Mouse (Mus musculus): ENCODE data around the gene Ccm2l. TPM values are rescaled to one million over a fixed set of nuclear protein-coding genes. Genes with fewer than 3 reads are reported as not detected.

Ccm2l gene
- total RNA-seq, 2 experiments from 2014 or later = 1.2 to 2.5 TPM

DNA sequence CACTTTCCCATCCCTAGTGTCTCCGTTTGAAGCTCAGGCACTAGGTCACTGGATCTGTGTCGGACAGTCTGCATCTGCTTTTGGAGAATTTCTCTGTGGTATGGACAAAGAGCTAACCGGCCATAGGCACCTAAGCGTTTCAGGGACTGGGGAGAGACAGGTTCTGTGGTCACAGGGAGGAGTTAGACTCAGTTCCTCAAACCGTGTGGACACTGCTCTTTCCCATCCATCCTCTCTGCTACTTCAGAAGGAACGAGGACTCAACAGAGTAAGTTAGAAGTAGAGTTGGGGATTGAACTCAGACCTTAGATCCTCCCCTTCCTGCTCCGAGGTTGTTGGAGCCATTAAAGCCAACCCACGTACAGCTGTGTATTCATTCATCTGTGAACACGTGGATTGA lies 14.2 kb upstream of the Ccm2l start:
- peak; percentile 61 for ATAC-seq (replicated peaks; ENCODE audit: poor library complexity)

DNA sequence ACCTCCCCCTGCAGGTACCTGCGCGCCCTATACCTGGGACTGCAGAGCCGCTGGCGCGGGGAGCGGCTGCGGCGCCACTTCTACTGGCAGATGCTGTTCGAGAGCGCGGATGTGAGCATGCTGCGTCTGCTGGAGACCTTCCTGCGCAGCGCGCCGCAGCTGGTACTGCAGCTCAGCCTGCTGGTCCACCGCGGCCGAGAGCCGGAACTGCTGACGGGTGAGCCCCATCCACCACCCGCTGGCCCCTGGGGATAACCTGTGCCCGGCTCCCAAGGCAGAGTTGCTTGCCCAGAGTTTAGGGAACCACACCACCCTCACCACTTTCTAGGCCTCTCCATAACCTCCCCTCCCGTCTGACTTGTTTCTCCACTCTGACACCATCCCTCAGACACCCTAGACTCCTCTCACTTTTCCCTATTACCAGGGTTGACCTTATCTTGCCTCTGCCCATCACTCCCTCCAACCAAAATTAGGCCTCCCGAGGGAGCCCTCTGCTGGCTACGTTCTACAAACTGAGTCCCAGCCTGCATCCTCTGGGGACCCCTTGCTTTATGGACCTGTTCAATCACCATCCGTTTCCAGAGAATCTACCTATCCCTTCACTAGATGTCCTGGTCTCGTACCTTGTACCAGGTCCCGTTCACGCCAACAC lies 12.9 kb upstream of the Ccm2l start:
- peak; percentile 32 for ATAC-seq (replicated peaks; ENCODE audit: poor library complexity)

DNA sequence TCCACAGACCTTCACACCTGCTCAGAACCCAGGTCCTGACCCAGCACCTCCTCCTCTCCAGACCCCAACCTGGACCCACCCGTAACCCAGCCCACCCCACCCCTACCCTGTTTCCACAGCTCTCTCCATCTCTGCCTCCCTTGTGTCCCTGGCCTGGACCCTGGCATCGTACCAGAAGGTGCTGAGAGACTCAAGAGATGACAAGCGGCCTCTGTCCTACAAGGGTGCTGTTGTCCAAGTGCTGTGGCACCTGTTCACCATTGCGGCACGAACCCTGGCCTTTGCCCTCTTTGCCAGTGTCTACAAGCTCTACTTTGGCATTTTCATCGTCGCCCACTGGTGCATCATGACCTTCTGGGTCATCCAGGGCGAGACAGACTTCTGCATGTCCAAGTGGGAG lies 11.9 kb upstream of the Ccm2l start:
- ATAC-seq (replicated peaks; ENCODE audit: poor library complexity) = no peak

DNA sequence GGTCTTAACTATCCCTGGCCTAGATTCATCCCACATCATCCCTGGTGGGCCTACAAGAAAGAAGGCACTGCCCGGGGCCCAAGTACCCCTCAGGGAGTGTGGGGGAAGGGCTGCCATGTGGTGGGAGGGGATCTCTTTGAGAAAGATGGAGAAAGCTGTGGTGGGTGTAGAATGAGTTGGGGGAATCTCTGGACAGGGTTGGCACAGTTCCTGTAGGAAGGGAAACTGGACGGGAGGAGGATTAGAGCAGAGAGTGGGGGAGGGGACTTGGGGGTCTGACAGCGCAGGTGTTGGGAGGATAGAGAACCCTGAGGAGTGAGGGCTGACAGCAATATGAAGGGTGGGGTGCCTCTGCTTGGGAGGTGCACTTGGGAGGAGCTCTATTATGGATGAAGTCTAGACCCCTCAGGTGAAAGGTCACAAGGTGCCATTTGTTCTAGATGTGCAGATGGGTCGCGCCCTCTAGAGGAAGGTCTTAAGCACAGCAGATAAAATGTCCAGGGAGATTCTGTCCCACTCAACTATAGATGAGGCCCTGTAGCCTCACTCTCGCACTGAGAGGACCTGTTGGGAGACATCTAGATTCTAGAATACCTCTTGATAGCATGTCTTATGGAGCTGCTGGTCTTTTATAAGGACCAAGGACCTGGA lies 10.4 kb upstream of the Ccm2l start:
- ATAC-seq (replicated peaks; ENCODE audit: poor library complexity) = peak; percentile 32; the same call in 1 of the 2 replicates

DNA sequence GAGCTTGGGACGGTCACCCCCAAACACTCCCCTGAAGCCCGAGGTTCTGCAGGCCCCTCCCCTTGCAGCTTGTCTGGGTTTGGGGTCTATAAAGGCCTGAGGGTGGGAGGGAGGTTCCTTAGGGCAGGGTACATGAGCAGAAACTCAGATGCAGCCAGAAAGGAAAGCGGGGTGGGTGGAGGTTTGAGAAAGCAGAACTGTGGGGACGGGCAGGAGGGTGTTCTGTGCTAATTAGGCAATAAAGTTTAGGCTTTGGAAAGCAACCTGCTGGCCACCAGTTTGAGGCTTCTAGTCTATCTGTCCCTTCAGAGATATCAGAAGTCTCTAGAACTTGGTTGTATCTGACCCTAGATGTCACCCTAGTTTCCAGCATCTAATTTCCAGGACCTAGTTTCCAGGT lies 7.4 kb upstream of the Ccm2l start:
- peak; percentile 77 for ATAC-seq (replicated peaks; ENCODE audit: poor library complexity)

DNA sequence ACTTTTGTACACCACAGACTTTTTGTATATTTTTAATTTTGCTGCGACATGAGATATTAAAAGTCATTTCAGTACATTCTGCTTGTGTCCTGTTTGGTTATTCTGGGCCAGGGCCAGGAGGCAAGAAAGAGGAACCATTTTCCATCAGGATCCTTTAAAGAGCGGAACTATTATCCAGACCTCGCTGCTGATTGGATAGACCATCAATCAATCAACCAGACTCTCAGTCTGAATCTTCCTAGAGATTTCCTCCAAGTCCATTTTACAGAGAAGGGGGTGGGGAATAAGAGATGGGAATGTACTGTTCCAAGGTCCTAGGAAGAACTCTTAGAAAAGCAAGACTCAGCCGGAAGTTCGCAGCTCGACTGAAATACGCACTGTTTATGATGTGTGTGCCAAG lies 5.5 kb upstream of the Ccm2l start:
- no peak for ATAC-seq (replicated peaks; ENCODE audit: poor library complexity)

DNA sequence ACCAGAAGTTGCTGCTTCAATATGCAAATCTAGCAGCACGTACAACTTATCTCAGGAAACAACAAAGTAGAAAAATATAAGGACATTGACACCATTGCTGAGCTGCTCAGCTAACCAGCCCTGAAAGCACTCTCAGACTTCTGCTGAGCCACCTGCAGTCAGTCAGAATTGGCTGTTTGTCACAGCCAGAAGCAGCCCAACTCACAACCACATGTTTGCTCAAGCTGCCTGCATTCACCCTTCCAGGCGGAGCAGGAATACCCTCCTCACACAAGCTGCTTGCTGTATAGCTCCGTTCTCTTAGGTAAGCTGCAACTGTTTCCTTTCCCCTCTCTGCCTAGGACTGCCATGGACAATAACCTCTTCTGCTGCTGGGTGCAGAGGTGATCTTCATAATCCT lies 2.4 kb upstream of the Ccm2l start:
- 0 out of 2 replicates have a peak, but pooled peaks have one; percentile 6 for ATAC-seq (replicated peaks; ENCODE audit: poor library complexity)

DNA sequence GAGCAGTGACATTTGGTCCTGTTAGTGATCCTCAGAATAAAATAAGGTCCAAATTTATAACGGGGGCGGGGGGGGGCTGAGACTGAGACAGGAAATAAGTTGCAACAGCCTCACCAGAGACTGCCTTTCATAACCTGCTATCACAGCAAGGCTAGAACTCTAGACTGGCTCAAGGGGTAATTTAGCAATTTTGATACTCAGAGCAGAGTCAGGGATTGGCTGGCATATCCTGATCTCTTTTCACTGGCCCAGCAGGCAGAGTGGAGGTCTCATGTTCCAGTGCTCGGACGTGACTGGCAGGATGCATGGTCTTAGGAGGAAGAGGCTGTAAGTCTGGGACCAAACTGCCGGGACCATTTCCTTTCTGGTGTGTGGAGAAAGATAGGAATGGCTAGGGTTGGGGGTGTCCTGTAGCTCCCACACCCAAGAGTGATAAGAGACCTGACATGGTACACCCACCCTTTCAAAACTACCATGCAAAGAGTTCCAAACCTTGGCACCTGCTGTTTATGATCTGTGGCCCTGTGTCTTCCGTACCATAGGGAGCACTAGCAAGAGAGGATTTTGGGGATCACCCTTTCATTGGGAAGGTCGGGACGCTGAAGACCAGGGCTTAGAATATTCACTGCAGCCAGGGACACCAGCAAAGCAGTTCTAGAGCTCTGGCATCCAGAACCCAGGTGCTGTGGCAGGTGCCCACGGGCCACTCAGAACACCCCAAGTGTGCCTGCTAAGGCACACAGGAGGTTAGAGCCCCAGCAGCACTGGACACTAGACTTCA lies 1.4 kb upstream of the Ccm2l start:
- peak; percentile 53 for ATAC-seq (replicated peaks; ENCODE audit: poor library complexity)

DNA sequence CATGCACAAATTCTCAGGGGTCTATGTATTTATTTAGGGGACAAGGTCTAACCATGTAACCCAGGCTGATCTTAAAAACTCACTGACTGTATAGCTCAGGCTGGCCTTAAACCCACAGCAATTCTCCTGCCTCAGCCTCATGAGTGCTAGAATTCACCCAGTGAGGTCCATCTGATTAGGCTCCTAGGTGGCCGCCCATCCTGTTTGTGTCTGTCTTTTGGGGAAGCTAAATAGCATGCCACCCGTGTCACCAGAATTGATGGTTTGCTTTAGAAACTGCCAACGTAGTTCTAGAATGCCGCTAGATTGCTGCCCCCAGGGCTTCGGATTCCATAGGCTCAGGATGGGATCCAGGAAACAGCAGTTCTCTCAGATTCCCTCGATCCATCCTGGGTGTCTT lies 1.2 kb downstream of the Ccm2l start:
- ATAC-seq (replicated peaks; ENCODE audit: poor library complexity) = no peak

DNA sequence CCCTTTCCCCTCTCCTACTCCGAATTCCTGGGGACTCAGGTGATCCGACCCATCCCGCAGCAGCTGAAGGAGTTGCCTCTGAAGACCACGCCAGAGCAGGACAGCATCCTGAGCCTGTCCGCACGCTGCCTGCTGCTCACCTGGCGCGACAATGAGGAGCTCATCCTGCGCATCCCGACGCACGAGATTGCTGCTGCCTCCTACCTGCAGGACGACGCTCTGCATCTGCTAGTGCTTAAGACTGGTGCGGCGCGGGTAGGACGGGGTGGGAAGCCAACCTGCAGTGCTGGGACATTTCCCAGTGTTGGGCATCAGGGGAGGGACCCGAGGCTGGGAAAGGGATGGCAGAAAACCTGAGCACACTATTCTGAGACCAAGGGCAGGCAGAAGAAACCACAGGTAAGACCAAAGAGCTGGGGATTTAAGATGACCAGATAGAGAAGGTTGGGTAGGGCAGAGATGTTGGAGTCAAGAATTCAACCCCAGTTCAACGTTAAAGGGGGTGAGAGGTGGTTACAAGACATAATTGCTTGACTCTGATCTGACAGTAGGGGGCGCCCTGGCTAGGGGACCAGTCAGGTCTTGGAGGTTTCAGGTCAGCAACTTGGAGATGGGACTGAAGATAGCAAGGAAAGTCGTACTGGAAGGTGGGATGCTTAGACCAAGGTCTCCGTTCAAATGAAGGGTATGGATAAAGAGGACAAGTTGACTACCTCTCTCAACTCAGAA lies 5.2 kb downstream of the Ccm2l start:
- ATAC-seq (replicated peaks; ENCODE audit: poor library complexity) = no peak

DNA sequence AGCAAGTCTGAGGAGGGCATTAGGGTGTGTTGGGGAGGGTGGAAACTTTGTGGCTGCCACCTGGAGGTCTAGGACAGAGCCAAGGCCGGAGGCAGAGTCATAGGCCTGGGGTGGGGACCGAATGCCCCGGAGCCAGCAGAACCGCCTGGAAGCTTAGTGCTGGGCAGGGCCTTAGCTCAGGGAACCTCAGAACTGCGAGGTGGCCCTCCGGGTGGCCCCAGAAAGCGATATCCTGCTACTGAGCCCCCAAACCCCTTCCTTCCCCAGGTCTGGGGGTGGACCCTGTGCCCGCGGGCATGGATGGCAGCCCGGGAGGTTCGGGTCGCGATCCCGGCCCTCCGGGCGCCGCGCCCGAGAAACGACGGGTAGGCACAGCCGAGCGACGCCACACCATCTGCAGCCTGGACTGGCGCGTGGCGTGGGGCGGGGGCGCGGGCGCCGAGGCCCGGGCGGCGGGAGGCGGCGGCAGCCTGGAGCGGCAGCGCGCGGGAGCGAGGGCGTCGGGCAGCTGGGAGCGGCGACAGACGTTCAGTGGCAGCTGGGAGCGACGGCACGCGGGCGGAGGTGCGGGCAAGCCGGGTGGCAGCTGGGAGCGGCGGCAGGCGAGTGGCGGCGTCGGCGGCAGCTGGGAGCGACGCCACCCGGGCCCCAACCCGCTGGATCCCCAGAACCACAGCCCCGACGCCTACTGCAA lies 5.9 kb downstream of the Ccm2l start:
- no peak for ATAC-seq (replicated peaks; ENCODE audit: poor library complexity)

DNA sequence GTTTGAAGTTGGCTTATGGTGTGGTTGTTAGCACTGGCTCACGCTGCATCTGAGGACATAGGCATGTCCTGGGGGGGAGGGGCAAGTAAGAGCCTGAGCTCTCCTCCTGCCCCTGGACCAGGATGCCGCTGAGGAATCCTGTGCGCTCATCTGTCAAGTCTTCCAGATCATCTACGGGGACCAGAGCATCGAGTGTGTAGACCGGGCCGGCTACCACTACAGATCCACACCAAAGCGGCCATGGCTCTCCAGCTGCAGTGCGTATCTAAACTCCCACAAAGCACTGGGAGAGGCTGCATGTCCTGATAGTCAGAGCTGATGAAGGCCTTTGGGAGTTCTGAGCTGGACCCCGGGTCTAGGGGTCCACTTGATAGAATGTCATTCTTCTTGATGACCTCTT lies 8.9 kb downstream of the Ccm2l start:
- no peak for ATAC-seq (replicated peaks; ENCODE audit: poor library complexity)

DNA sequence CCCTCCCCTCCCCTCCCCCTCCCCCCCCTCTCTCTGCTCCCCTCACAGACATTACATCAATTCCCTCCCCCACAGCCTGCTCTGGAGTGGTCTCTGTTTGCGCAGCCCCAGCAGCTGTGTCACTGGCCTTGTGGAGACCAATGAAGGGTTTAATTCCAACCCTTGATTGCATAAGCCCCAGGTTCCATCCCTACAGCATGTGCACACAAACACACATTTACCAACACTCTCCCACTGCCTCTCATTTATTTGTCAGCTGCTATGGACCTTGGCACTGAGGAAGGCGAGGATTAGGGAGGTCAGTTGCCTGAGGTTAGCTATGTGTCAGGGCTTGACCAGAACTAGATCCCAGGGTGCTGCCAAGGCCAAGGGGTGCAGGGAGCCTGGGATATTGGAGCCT lies 10.2 kb downstream of the Ccm2l start:
- peak; percentile 91 for ATAC-seq (replicated peaks; ENCODE audit: poor library complexity)

DNA sequence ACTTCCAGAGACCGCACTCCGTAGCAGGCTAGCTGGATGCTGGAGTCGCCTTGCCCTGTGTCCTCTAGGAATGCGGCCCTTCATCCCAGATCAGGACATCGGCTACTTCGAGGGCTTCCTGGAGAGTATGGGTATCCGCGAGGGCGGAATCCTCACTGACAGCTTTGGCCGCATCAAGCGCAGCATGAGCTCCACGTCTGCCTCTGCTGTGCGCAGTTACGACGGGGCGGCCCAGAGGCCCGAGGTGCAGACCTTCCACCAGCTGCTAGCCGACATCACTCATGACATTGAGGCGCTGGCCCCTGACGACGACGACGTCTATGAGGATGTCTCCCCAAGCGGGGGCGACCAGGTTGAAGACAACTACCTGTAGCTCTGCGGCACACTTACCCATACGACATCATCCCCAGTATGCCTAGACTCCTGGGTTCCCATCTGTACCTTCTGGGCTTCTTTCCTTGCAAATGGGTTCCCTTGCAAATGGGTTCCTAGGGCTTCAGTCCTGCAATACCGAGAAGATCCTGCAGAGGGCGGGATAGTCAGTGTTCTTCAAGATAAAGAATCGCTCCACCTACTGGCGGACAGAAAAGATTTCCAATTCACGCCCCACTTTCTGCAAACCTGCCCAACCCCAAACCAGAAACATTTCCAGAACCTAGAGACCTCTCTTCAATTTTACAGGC lies 15.2 kb downstream of the Ccm2l start:
- ATAC-seq (replicated peaks; ENCODE audit: poor library complexity) = peak; percentile 74

DNA sequence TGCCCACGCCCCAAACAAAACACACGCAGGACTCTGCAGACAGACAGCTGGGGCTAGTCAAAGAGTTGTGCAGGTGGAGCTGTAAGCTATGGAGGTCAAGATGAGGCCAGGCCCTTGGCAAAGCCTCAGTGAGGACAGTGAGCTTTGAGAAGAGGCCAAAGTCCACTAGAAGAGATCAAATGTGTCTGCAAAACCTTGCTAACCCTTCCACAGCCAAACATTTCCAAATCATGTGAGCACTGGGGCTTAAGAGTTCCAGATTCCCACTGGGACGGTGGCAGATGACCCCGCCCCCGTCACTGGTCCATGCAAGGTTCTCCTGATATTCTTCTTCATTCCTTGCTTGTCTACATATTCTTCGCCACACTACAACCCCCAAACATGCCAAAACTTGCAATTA lies 16.1 kb downstream of the Ccm2l start:
- ATAC-seq (replicated peaks; ENCODE audit: poor library complexity) = no peak

DNA sequence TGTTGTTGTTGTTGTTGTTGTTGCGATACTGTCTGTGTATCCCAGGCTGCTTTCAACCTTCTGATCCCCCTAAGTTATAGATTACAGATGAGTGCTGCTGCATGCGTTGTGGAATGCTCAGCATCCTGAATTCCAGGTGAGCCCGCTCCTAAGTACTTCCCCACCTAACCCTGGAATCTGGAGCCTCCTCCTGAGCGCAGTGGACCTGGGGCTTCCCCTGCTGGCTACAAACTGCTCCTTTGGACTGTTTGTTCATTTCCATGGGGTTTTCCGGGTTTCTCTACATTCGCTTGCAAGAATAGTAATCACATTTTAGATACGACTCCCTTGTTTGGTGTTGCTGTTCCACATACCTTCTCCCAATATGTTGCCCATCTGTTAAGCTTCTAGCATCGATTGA lies 17.5 kb downstream of the Ccm2l start:
- no peak for ATAC-seq (replicated peaks; ENCODE audit: poor library complexity)

DNA sequence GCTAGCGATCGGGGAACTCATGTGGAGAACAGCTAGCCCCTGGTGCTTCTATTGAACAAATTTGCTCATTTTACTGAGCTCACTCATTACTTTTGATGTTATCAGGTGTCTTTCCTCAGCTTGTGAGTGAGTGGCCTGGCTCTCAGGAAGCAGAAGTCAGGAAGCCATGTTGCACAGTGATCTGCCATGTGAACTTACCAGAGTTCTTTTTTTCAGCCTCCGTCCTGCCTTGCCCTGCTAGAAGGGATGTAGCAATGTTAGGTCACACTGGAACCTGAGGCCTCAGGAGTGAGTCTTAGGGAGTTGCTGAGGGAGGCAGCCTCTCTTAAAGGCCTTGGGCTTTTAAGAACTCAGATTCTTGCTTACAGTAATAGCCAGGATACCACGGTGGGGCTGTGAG lies 18.1 kb downstream of the Ccm2l start:
- ATAC-seq (replicated peaks; ENCODE audit: poor library complexity) = peak; percentile 55

DNA sequence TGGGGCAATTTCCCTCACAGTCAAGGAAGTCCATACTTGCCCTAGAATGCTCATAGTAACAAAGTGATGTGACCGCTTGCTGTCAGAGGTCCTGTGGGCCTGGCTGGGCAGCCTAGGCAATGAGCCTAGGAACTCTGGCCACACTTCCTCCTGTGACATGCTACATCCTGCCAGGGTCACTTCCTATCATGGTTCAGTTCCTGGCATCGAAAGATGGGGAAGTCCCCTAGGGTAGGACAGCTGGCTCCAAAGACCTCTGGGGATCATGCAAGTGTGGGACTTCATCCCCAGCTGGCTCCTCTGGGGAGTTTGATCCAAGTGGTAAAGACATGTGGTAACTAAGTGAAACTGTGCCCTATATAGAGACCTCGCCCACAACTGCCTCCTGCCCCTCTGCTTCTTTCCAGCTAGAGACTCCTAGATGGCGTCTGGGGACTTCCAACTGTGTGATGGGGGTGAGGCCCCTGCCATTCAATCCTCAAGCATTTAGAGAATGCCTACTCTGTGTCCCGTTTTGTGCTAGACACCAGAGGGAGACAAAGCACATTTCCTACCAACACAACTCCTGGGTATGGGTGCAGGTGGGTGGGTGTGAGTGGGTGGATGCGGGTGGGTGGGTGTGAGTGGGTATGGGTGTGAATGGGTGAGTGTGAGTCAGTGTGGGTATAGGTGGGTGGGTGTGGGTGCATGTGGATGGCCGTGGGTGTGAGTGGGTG lies 18.7 kb downstream of the Ccm2l start:
- peak; percentile 88 for ATAC-seq (replicated peaks; ENCODE audit: poor library complexity)

DNA sequence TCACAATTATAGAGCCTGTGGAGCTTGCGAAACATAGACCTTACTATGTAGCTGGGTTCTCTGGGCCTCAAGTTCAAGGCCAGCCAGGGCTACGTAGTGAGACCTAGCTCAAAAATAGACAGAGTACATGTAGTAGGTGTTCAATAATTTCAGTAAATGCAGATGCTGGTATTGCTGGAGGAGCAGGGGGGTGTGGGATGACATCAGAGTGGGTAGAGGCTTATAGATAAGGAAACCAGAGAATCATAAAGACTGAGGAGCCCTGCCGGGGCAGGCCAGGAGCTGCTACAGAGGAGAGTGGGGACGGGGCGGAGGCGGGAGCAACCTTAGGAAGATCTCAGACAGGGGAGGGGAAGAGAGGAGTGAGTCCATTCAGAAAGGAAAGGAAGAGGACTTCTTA lies 19.8 kb downstream of the Ccm2l start:
- no peak for ATAC-seq (replicated peaks; ENCODE audit: poor library complexity)

DNA sequence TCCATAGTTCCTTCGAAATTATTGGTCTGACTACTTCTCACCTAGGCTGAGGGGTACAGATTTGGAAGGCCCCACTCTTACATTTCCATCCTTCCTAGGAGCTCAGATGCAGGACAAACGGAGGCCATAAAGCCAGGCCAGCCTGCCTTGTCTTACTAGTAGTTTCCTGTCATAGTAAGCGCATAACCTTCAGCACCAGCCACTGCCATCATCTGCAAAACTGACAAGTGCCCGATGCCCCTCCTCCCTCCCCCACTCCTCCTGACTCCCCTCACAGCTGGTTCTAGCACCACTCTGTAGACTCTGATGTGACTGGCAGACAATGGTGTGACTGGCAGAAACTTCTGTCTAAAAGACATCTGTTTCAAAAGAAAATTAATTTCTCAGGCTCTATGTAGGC lies 20.4 kb downstream of the Ccm2l start:
- ATAC-seq (replicated peaks; ENCODE audit: poor library complexity) = no peak

Measured in megakaryocyte progenitor cell, adult 5-6 weeks (primary cell).